Mouse (Mus musculus) left cerebral cortex, adult 2 months (tissue): ENCODE results near the gene Hipk2. TPM values are rescaled to one million over a fixed set of nuclear protein-coding genes. Genes with fewer than 3 reads are reported as not detected.

Source experiments
- DNase-seq, 2 experiments: peaks; one replicate each; pipeline ENCODE4 v3.0.0; 2021 to 2022; ENCODE audit warnings: low spot score in 2 of 2, mixed read lengths in 1 of 2; ENCODE audit errors: extremely low spot score in 1 of 2
- H3K27ac ChIP-seq: fragments of 200-600 bp; 2 replicates; pipeline ENCODE4 v1.8.1; 2022
- H3K4me3 ChIP-seq: fragments of 200-600 bp; 2 replicates; pipeline ENCODE4 v1.8.1; 2022
- CTCF ChIP-seq: fragments of 200-600 bp; IDR thresholded peaks from 2 replicates; pipeline ENCODE4 v1.8.1; 2022; ENCODE audit warnings: antibody characterized with exemption, mild to moderate bottlenecking, moderate library complexity
- intact Hi-C: fragments of 180-260 bp; cut with DNase I; formaldehyde crosslinking; loops from one replicate; pipeline ENCODE4 v1.15.1; 2025
- total RNA-seq, 2 experiments: library from RNA; stranded (reverse); gene quantifications; 2 replicates each; pipeline ENCODE4 v1.2.3; 2021

Hipk2 gene
- total RNA-seq, 2 experiments from 2014 or later: 54.7 to 61.3 TPM

DNA sequence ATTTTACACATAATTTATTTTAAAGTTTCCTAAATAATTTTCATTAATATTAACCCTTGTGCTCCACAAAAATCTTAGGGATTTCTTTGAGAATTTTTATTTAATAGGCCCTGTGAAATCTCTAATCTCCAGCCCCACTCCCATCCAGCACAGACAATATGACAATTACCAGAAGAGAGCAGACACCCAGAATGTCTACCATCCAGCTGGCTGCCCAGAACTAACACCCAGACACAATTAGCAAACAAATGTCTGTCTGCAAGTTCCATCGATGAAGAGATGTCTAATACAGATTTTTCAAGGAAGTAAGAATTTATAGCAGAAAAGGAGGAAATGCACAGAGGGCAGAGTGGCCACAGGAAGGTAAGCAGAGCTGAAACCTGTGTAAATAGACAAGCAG, 74.7 kb downstream of the Hipk2 start:
- no peak for TF ChIP-seq CTCF
- no peak overlapping the region for H3K4me3 ChIP-seq
- intact Hi-C loops: no loop called here
- DNase-seq: no peak
- no peak overlapping the region for H3K27ac ChIP-seq

DNA sequence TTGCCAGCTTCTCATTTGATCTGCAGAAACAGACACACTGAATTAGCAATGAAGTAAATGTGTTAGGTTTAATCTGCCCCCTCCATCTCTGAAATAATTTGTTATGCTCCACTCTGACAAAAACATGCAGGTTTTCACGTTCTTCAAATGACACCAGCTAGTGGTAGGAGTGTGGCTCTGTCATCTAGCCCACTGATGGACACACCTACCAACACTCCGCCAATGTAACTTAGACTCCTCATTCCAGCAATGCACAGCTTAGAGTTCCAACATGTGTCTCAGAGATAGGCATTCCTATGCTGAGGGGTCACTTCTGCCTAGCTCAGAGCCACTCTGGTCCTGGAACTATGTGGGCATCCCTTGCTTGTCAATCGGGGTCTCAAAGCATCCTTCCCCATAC, 78.4 kb downstream of the Hipk2 start:
- no peak for TF ChIP-seq CTCF
- no peak overlapping the region for H3K4me3 ChIP-seq
- H3K27ac ChIP-seq: no peak overlapping the region
- no peak for DNase-seq
- intact Hi-C loops: no loop called here

DNA sequence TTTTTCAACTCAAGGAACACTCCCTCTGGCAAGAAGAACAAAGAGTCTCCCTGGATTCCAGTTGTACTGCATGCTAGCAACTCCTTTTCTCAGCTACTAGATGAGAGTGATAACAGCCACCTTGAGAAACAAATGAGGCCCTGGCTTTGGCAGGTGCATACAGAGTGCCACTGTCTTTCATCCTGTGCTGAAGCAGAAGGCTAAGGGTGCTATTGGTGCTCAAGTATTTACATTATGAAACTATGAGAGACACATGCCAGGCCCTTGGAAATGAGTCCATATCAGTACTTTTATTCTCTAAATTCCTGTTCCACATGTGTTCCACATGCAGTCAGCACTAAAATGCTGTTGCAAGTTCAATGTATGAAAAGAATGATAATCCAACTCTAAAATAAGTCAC, 79.0 kb downstream of the Hipk2 start:
- DNase-seq: no peak
- intact Hi-C loops: no loop called here
- Histone ChIP-seq H3K27ac (no peak overlapping the region), H3K4me3 (no peak overlapping the region)
- TF ChIP-seq CTCF: no peak

DNA sequence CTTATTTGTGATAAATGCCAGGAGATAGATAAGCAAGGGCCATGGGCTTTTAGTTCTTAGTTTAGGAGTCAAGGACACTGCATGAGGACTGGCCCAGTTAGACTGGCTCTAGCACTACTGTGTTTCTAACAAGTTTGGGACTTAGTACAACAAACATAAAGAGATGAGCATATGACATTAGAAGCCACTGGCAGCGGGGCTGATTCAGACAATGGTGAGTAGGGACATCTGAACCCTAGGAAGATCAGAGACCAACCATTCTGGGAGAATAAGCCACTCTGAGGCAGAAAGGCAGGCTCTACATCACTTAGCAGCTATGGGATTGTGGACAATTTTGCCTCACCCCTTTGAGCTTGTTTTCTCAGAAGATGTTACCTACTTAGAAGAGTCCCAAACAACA, 79.6 kb downstream of the Hipk2 start:
- no peak for TF ChIP-seq CTCF
- intact Hi-C loops: no loop called here

DNA sequence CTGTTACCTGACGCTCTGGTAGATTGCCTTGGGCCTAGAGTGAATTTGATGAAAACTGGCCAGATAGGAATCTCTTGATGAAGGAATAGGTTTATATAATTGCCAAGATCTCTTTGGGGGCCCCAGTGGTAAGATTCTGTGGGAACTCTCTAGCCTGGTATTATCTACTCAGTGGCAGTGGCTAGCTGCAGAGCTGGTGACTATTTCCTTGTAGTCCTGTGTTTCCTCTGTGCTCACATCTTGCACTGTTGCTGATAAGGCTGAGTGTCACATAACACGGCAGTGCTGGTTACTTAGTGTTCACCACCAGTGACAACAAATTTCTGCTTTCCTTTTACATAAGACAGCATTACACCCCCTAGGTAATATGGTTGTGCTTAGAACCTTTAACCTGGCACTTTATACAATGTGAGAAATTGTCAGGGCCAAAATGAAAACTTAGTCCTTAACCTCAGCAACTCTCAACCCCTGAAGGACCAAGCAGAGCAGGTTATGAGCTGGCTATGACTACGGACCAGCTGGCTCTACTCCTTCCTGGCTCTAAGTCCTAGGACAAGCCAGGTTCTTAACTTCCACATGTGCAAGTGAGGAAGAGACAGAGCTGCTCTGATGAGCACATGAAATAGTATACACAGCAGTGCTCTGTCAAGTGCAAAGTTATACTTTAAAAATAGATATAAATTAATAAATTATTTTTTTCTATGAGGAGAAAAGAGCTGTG, 80.7 kb downstream of the Hipk2 start:
- intact Hi-C loops: no loop called here
- no peak for DNase-seq
- Histone ChIP-seq H3K4me3 (no peak overlapping the region), H3K27ac (no peak overlapping the region)
- TF ChIP-seq CTCF: no peak

More for the DNA sequence above, 79.6 kb downstream of the Hipk2 start:
- no peak for DNase-seq
- no peak overlapping the region for H3K4me3 ChIP-seq
- H3K27ac ChIP-seq: no peak overlapping the region

DNA sequence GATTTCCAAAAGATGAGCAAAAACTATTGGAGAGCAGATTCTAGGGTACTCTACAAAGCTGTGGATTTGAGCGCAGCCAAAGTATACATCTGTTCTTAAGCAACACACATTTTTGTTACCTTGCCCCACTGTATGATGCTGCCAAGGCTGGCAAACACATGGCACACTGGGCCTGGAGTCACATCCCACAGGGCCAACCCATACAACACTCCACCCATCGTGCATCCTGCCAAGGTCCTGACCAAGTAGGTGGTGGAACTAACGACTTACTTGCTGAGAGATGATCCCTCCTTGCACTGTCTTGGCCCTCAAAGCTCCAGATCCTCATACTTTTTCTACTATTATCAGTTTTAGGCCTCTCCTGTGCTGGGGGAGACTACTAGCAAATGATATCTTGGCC, 83.0 kb downstream of the Hipk2 start:
- intact Hi-C loops: no loop called here
- Histone ChIP-seq H3K4me3 (no peak overlapping the region), H3K27ac (no peak overlapping the region)
- TF ChIP-seq CTCF: no peak
- no peak for DNase-seq

DNA sequence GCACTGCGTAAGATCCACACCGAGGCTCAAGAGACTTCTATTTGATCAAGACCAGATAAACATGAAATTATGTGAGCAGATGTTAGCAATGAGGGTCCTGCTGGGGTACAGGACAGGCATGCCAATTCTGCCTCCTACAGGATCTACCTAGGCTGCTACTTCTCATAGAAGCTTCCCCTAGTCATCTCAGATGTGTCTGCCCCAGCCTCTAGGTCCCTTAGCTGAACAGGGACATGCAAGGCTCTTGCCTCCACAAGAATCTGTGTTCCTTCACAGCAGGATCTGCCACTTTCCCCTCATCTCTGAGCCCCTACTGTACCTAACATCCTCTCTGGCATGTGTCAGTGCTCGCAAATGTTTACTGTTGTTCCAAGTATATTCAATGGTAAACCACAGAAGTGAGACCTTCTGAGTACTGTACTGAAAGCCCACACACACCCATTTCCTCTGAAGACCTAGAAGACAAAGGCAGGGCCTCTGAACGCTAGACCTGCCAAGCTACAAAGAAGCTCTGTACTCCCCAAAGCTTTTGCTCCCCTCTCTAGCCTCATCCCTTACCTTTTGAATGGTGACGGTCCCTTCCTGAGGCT, 86.6 kb downstream of the Hipk2 start:
- intact Hi-C loops: no loop called here
- no peak overlapping the region for H3K4me3 ChIP-seq
- H3K27ac ChIP-seq: no peak overlapping the region
- TF ChIP-seq CTCF: no peak
- no peak for DNase-seq

DNA sequence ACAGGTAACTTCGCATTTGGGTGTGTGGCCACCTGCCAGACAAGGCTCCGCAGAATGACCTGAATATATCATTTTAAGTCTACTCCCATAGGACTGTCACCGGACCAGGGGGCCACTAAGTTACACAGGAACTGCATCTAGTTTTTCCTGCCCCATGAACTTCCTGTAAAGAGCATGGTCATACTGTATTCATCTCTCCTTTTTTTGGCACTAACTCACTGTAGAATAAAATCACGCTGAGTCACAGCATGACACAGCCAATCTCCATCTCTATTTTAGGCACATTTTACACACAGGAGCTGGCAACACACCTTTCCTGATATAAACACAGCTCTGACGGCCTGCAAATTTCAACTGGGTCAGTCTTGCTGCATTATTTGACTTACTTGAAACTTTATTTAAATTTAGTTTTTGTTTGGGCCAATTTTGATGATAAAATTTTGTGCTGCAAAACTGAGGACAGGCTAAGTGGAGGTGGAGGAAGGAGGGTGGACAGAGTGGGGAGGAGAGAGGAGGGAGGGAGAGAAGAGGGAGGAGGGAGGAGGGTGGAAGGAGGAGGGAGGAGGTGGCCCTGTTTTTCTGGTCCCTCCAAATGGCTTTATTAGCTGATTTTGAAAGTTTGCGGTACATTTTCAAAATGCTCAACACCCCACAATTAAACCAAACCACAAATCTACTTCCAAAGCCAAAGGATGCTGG, 88.0 kb downstream of the Hipk2 start:
- peak in 1 of 2 experiments; percentile 26 for DNase-seq
- TF ChIP-seq CTCF: no peak
- intact Hi-C loops: no loop called here
- Histone ChIP-seq H3K27ac (no peak overlapping the region), H3K4me3 (no peak overlapping the region)

DNA sequence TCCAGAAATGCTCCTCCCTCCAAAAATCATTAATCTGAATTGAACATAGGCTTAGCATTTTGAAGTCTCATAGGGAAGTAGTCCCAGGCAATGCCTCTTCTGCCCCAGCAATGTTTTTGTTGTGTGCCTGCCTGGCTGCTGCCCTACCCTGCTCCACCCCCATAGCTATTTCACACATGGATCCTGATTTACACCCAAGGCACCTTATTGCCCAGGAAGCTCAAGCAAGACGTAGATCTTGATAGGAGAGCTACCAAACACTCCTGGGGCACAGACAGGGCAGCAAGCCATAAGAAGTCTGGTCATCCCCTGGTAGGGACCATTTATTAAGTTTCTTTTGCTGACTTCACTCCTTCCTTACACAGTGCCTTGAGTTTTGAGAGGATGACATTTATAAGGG, 88.8 kb downstream of the Hipk2 start:
- no peak for DNase-seq
- Histone ChIP-seq H3K4me3 (no peak overlapping the region), H3K27ac (0 out of 2 replicates have a peak overlapping the region, but pooled peaks have one; percentile 2)
- TF ChIP-seq CTCF: no peak
- intact Hi-C loops: no loop called here

DNA sequence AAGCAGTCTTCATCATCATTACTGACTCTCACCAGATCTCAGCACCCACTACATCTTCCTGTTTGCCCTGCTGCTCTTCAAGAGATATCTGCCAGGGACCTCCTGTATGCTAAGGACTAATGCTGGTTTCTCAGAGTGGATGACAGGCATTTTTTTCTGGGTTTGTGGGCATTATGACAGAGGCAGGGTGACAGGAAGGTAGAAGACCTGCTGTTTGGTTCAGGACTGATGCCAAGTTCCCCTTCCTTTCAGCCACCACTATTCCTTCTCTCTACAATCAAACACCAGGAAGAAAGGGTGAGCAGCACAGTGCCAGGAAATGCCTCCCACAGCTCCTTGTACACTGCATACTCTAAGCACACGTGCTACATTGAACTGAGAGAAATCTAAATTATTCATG, 90.2 kb downstream of the Hipk2 start:
- DNase-seq: no peak
- intact Hi-C loops: no loop called here
- Histone ChIP-seq H3K27ac (peak overlapping the region; percentile 37; the same call in 1 of the 2 replicates), H3K4me3 (no peak overlapping the region)
- TF ChIP-seq CTCF: no peak

DNA sequence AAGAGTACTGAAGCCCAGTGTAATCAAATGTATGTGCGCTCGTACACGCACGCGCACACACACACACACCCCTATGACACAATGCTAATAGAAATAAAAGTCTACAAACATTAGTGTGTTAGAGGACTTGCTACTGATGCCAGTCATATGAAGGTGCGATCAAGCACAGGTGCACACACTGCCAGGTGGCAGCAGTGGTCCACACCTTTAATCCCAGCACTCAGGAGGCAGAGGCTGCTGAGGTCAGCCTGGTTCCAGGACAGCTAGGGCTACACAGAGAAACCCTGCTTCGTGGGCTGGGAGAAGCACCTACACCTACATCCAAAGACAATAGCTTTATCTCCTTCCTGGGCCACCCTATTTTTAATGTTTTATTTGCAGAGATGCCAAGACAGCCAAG, 96.6 kb downstream of the Hipk2 start:
- no peak overlapping the region for H3K4me3 ChIP-seq
- intact Hi-C loops: no loop called here
- H3K27ac ChIP-seq: no peak overlapping the region
- DNase-seq: no peak
- no peak for TF ChIP-seq CTCF

DNA sequence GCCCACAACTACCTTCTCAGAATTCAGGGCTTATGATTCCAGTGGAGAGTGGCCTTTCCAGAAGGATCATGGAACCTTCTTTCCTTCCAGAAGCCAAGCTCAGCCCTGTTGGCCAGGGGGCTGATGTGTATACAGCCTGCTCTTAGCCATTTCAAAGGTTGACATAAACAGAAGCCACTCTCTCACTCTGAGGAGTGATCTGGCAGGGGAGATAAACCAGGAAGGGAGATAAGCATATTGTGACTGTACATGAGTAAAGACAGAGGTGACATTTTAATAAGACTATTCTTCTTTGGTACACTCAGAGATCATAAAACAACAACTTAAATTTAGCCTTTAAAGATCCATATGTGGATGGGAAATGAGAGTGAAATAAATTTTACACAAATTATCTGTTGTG, 97.1 kb downstream of the Hipk2 start:
- TF ChIP-seq CTCF: no peak
- intact Hi-C loops: no loop called here
- Histone ChIP-seq H3K27ac (no peak overlapping the region), H3K4me3 (no peak overlapping the region)
- DNase-seq: no peak
